Mouse (Mus musculus) embryonic facial prominence, embryonic 14.5 days (tissue): ENCODE results near the gene Elmod2. TPM values are rescaled to one million over a fixed set of nuclear protein-coding genes. Genes with fewer than 3 reads are reported as not detected.

Source experiments
- ATAC-seq: fragments of 200-750 bp; cut with Nextera tagmentation; 2 replicates; pipeline ENCODE4 v1.8.0; 2017; ENCODE audit warnings: low read depth, moderate number of reproducible peaks, moderate TSS enrichment
- DNase-seq: peaks from one replicate; pipeline ENCODE4 v3.0.0-alpha.2; 2015; ENCODE audit warnings: low spot score
- H3K27ac ChIP-seq: fragments of 300-500 bp; sonication (generic); replicated peaks from 2 replicates; pipeline ENCODE4 v1.5.1; 2014; ENCODE audit warnings: low read depth, mild to moderate bottlenecking, low read length, moderate library complexity
- H3K27me3 ChIP-seq: fragments of 300-500 bp; sonication (generic); replicated peaks from 2 replicates; pipeline ENCODE4 v1.6.1; 2014; ENCODE audit warnings: low read length; ENCODE audit not compliant: control insufficient read depth, insufficient read depth
- H3K36me3 ChIP-seq: fragments of 300-500 bp; sonication (generic); 2 replicates; pipeline ENCODE4 v1.6.1; 2014; ENCODE audit warnings: low read length, mixed read lengths; ENCODE audit not compliant: control insufficient read depth, insufficient read depth
- H3K4me1 ChIP-seq: fragments of 300-500 bp; sonication (generic); 2 replicates; pipeline ENCODE4 v1.6.1; 2014; ENCODE audit warnings: antibody characterized with exemption, low read length; ENCODE audit not compliant: control insufficient read depth, insufficient read depth
- H3K4me2 ChIP-seq: fragments of 300-500 bp; sonication (generic); 2 replicates; pipeline ENCODE4 v1.6.1; 2014; ENCODE audit warnings: low read depth, mild to moderate bottlenecking, low read length, moderate library complexity, mixed read lengths
- H3K4me3 ChIP-seq: fragments of 300-500 bp; sonication (generic); 2 replicates; pipeline ENCODE4 v1.5.1; 2014; ENCODE audit warnings: low read depth, mild to moderate bottlenecking, low read length
- H3K9ac ChIP-seq: fragments of 300-500 bp; sonication (generic); 2 replicates; pipeline ENCODE4 v1.6.1; 2014; ENCODE audit warnings: low read depth, mild to moderate bottlenecking, low read length, moderate library complexity, mixed read lengths
- H3K9me3 ChIP-seq: fragments of 300-500 bp; sonication (generic); 2 replicates; pipeline ENCODE4 v1.6.1; 2016; ENCODE audit warnings: low read length; ENCODE audit not compliant: control insufficient read depth
- WGBS: fragments of 180-500 bp; shearing (Covaris S2); extraction: QIAGEN DNeasy Blood & Tissue Kit; methylation state at CpG from one replicate; pipeline ENCODE4 v1.1.7; 2014; 5-methylcytosine and 5-hydroxymethylcytosine counted together
- polyA plus RNA-seq: library from polyadenylated mRNA; unstranded; fragments of >200 nt; fragmentation: Nextera tagmentation; extraction: Ambion mirVana; gene quantifications from 2 replicates; pipeline ENCODE4 v1.2.1, GENCODE M21; 2014

The Elmod2 gene
- polyA plus RNA-seq, 1 experiment from 2014 or later = 16.7 TPM

- ATAC-seq (no peak), DNase-seq (no peak)
- Histone ChIP-seq H3K4me1 (no peaks in the 10 kb centered on the region), H3K36me3 (0 out of 2 replicates have a peak, but pooled peaks cover 4% of the 10 kb centered on the region), H3K4me3 (no peak overlapping the region), H3K4me2 (no peak overlapping the region), H3K9me3 (no peaks in the 10 kb centered on the region), H3K9ac (no peak overlapping the region), H3K27me3 (no peaks in the 10 kb centered on the region), H3K27ac (no peak overlapping the region)
- WGBS = 81% methylated on average over 6 of the region's 6 CpGs
Measured at GRCm38 (mm10) chr8:83309836-83310235, 22.4 kb downstream of the Elmod2 start.

GRCm38 (mm10) chr8:83304946-83305345 is 27.3 kb downstream of the Elmod2 start:
- no peak for DNase-seq
- 100% methylated on average over 1 of the region's 1 CpGs for WGBS

GRCm38 (mm10) chr8:83300135-83300534 is 32.2 kb downstream of the Elmod2 start:
- Histone ChIP-seq H3K27me3 (no peaks in the 10 kb centered on the region), H3K9me3 (no peaks in the 10 kb centered on the region), H3K4me1 (no peaks in the 10 kb centered on the region), H3K4me3 (no peak overlapping the region), H3K27ac (no peak overlapping the region), H3K36me3 (no peaks in the 10 kb centered on the region), H3K9ac (no peak overlapping the region), H3K4me2 (no peak overlapping the region)
- ATAC-seq = no peak
- DNase-seq = no peak
- WGBS = 45% methylated on average over 1 of the region's 1 CpGs

More at GRCm38 (mm10) chr8:83304946-83305345, 27.3 kb downstream of the Elmod2 start:
- no peak overlapping the region for H3K9ac ChIP-seq
- no peak for ATAC-seq
- H3K27me3 ChIP-seq = no peaks in the 10 kb centered on the region
- no peaks in the 10 kb centered on the region for H3K4me1 ChIP-seq
- H3K27ac ChIP-seq = no peak overlapping the region
- H3K4me3 ChIP-seq = no peak overlapping the region
- H3K9me3 ChIP-seq = no peaks in the 10 kb centered on the region
- H3K4me2 ChIP-seq = no peak overlapping the region
- no peaks in the 10 kb centered on the region for H3K36me3 ChIP-seq

GRCm38 (mm10) chr8:83297375-83297774 is 34.9 kb downstream of the Elmod2 start:
- ATAC-seq (no peak), DNase-seq (no peak)
- Histone ChIP-seq H3K36me3 (no peaks in the 10 kb centered on the region), H3K9me3 (no peaks in the 10 kb centered on the region), H3K27ac (no peak overlapping the region), H3K9ac (no peak overlapping the region), H3K4me1 (no peaks in the 10 kb centered on the region), H3K27me3 (no peaks in the 10 kb centered on the region), H3K4me3 (no peak overlapping the region), H3K4me2 (no peak overlapping the region)
- 53% methylated on average over 4 of the region's 4 CpGs for WGBS

GRCm38 (mm10) chr8:83290176-83290575 is 42.1 kb downstream of the Elmod2 start, which contains the start of gene Ucp1:
Ucp1 (plus strand) TSS chr8:83290352.
- H3K36me3 ChIP-seq = no peaks in the 10 kb centered on the region
- WGBS = 4% methylated on average over 12 of the region's 20 CpGs
- ATAC-seq (no peak), DNase-seq (no peak)
- peak within 1 kb of the TSS; percentile 63 for H3K4me2 ChIP-seq
- H3K4me3 ChIP-seq = peak within 1 kb of the TSS; percentile 33
- peaks cover 19% of the 10 kb centered on the region for H3K27me3 ChIP-seq
- peaks cover 5% of the 10 kb centered on the region; the same call in 1 of the 2 replicates for H3K4me1 ChIP-seq
- H3K9ac ChIP-seq = peak within 1 kb of the TSS; percentile 49
- H3K9me3 ChIP-seq = no peaks in the 10 kb centered on the region
- H3K27ac ChIP-seq = no peak within 1 kb of the TSS

- DNase-seq (no peak), ATAC-seq (no peak)
- Histone ChIP-seq H3K9ac (no peak overlapping the region), H3K36me3 (no peaks in the 10 kb centered on the region), H3K9me3 (no peaks in the 10 kb centered on the region), H3K4me3 (no peak overlapping the region), H3K27me3 (peaks cover 11% of the 10 kb centered on the region), H3K27ac (no peak overlapping the region), H3K4me2 (no peak overlapping the region), H3K4me1 (peaks cover 4% of the 10 kb centered on the region; the same call in 1 of the 2 replicates)
- WGBS = 81% methylated on average over 8 of the region's 8 CpGs
Measured at GRCm38 (mm10) chr8:83285391-83285790, 46.9 kb downstream of the Elmod2 start.

- WGBS = 79% methylated on average over 6 of the region's 6 CpGs
Measured at GRCm38 (mm10) chr8:83278431-83278830, 53.9 kb downstream of the Elmod2 start.

GRCm38 (mm10) chr8:83274470-83274869 is 57.8 kb downstream of the Elmod2 start:
- WGBS = 42% methylated on average over 11 of the region's 11 CpGs
- Histone ChIP-seq H3K4me2 (no peak overlapping the region), H3K9me3 (no peaks in the 10 kb centered on the region), H3K27me3 (no peaks in the 10 kb centered on the region), H3K36me3 (0 out of 2 replicates have a peak, but pooled peaks cover under 1% of the 10 kb centered on the region), H3K4me1 (no peaks in the 10 kb centered on the region), H3K4me3 (no peak overlapping the region), H3K27ac (no peak overlapping the region), H3K9ac (no peak overlapping the region)
- DNase-seq (no peak), ATAC-seq (no peak)

More at GRCm38 (mm10) chr8:83278431-83278830, 53.9 kb downstream of the Elmod2 start:
- H3K4me3 ChIP-seq = no peak overlapping the region
- H3K9ac ChIP-seq = no peak overlapping the region
- H3K4me2 ChIP-seq = no peak overlapping the region
- no peaks in the 10 kb centered on the region for H3K9me3 ChIP-seq
- no peaks in the 10 kb centered on the region for H3K27me3 ChIP-seq
- H3K4me1 ChIP-seq = no peaks in the 10 kb centered on the region
- H3K27ac ChIP-seq = no peak overlapping the region
- DNase-seq (no peak), ATAC-seq (no peak)
- no peaks in the 10 kb centered on the region for H3K36me3 ChIP-seq

GRCm38 (mm10) chr8:83272464-83272863 is 59.8 kb downstream of the Elmod2 start:
- 67% methylated on average over 10 of the region's 10 CpGs for WGBS
- no peak overlapping the region for H3K4me3 ChIP-seq
- H3K36me3 ChIP-seq = 0 out of 2 replicates have a peak, but pooled peaks cover 5% of the 10 kb centered on the region
- no peak for ATAC-seq
- no peaks in the 10 kb centered on the region for H3K27me3 ChIP-seq
- no peaks in the 10 kb centered on the region for H3K4me1 ChIP-seq
- no peak overlapping the region for H3K27ac ChIP-seq
- H3K4me2 ChIP-seq = no peak overlapping the region
- no peak overlapping the region for H3K9ac ChIP-seq
- no peaks in the 10 kb centered on the region for H3K9me3 ChIP-seq
- no peak for DNase-seq
